Comparison of ENCODE assay signal across 30 mouse cellular contexts in the genomic region with DNA sequence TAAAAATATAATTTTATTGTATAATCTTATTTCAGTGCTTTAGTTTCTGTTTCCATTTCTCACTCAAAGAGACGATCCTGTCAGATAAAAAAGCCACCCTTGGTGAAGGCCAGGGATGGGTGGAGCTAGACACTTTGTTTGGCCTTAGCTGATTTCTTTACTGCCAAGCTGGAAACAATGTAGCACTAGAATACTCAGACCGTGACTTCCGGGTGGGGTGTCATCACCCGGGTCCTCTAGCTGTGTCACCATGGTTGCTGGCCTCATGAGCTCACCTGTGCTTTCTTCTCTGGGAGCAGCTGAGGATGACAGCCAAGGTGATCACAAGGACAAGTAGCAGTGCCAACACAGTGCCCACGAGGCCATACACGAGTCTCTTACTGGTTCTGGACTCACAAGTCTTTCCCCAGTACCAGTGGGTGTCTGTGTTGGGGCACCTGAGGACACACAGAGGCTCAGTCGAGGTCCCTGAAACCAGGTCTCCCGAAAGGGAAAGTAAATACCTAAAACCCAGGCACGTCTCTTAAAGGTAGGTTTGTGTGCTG. TPM values are rescaled to one million over a fixed set of nuclear protein-coding genes. Genes with fewer than 3 reads are reported as not detected.
DNase-seq lines count a peak whose midpoint lies in the region; ATAC-seq lines count a peak whose summit lies in the region.
"Had no signal": no experiment of that assay in that cellular context is flagged by ENCODE, and none has a peak within 500 bp of the region (broad histone marks: within the 10 kb centered on the region; RNA-seq: fewer than 3 reads in every experiment).

No protein-coding gene starts in this region.

- ATAC-seq in kidney, embryonic 15.5 days (replicated peaks; ENCODE audit: low FRiP score), result no peak
- ATAC-seq in megakaryocyte progenitor cell, adult 5-6 weeks (replicated peaks; ENCODE audit: poor library complexity), result peak; percentile 44
- no peak for ATAC-seq in midbrain, embryonic 16.5 days

- intact Hi-C loops in left cerebral cortex, postnatal 36 days (cut with DNase I), result no loop called here

- H3K4me1 ChIP-seq in kidney, embryonic 15.5 days, result peaks cover 16% of the 10 kb centered on the region
- H3K4me1 ChIP-seq in midbrain, embryonic 16.5 days (ENCODE audit: control insufficient read depth, insufficient read depth, low read length), result no peaks in the 10 kb centered on the region
- H3K4me1 ChIP-seq: forebrain, embryonic 10.5 days; heart, embryonic 10.5 days; hindbrain, embryonic 15.5 days; liver, embryonic 13.5 days; megakaryocyte, embryonic 14.5 days had no signal

- no peaks in the 10 kb centered on the region for H3K36me3 ChIP-seq in kidney, embryonic 15.5 days
- H3K36me3 ChIP-seq in midbrain, embryonic 16.5 days (ENCODE audit: control insufficient read depth, insufficient read depth, low read length), result no peaks in the 10 kb centered on the region
- H3K36me3 ChIP-seq: forebrain, embryonic 10.5 days; G1E; heart, embryonic 10.5 days; hindbrain, embryonic 15.5 days; liver, embryonic 13.5 days had no signal

- H3K27ac ChIP-seq in kidney, embryonic 15.5 days, result peak overlapping the region; percentile 23; the same call in 1 of the 2 replicates
- H3K27ac ChIP-seq in midbrain, embryonic 16.5 days (ENCODE audit: low read length), result no peak overlapping the region
- H3K27ac ChIP-seq: forebrain, embryonic 10.5 days; heart, embryonic 10.5 days; hindbrain, embryonic 15.5 days; liver, embryonic 13.5 days had no signal

- H3K4me2 ChIP-seq in kidney, embryonic 15.5 days, result no peak overlapping the region
- H3K4me2 ChIP-seq in midbrain, embryonic 16.5 days (ENCODE audit: low read length), result no peak overlapping the region
- H3K4me2 ChIP-seq: hindbrain, embryonic 15.5 days; liver, embryonic 13.5 days had no signal

- H3K9ac ChIP-seq in kidney, embryonic 15.5 days, result no peak overlapping the region
- no peak overlapping the region for H3K9ac ChIP-seq in midbrain, embryonic 16.5 days (ENCODE audit: low read depth, low read length)
- H3K9ac ChIP-seq: hindbrain, embryonic 15.5 days; liver, embryonic 13.5 days had no signal

- no peak overlapping the region for H3K4me3 ChIP-seq in kidney, embryonic 15.5 days (replicated peaks)
- no peak overlapping the region for H3K4me3 ChIP-seq in midbrain, embryonic 16.5 days (ENCODE audit: low read depth, low read length)
- H3K4me3 ChIP-seq: forebrain, embryonic 10.5 days; heart, embryonic 10.5 days; hindbrain, embryonic 15.5 days; liver, embryonic 13.5 days; megakaryocyte, embryonic 14.5 days had no signal

- H3K9me3 ChIP-seq in kidney, embryonic 15.5 days (replicated peaks), result no peaks in the 10 kb centered on the region
- H3K9me3 ChIP-seq in midbrain, embryonic 16.5 days (replicated peaks; ENCODE audit: control insufficient read depth, low read length, poor library complexity, severe bottlenecking), result no peaks in the 10 kb centered on the region
- H3K9me3 ChIP-seq: forebrain, embryonic 10.5 days; G1E; heart, embryonic 10.5 days; hindbrain, embryonic 15.5 days; liver, embryonic 13.5 days; megakaryocyte, embryonic 14.5 days had no signal

- WGBS in kidney, embryonic 15.5 days, result 72% methylated on average over 9 of the region's 9 CpGs
- 84% methylated on average over 9 of the region's 9 CpGs for WGBS in midbrain, embryonic 16.5 days

- DNase-seq in heart, adult 11 months, result peak; percentile 71
- no peak for DNase-seq in heart, postnatal 4 days
- peak; percentile 19 for DNase-seq in CD4-positive helper T cell, adult 2 months (ENCODE audit: low read depth, low spot score)
- DNase-seq in left cerebral cortex, postnatal 36 days (ENCODE audit: low spot score in 2 of 2), result no peak
- DNase-seq in gastrocnemius, adult 18-20 months (ENCODE audit: low spot score), result no peak
- DNase-seq: adrenal gland, adult 8-10 months; cerebellum, adult 11-12 months; cerebellum, postnatal 14 days; gastrocnemius, postnatal 36 days; liver, embryonic 13.5 days; lung, adult 2 months; lung, postnatal 14 days; right cerebral cortex, postnatal 25 days had no signal

- H3K27me3 ChIP-seq in kidney, embryonic 15.5 days, result peaks cover 24% of the 10 kb centered on the region
- H3K27me3 ChIP-seq in midbrain, embryonic 16.5 days (ENCODE audit: control insufficient read depth, insufficient read depth, low read depth, low read length), result no peaks in the 10 kb centered on the region
- H3K27me3 ChIP-seq: hindbrain, embryonic 15.5 days had no signal

RNA-seq across cellular contexts. Expression of gene Muc3, which starts 21.8 kb away (rescaled TPM):
- total RNA-seq in heart, postnatal 4 days (2021), result not detected
- 0.09 TPM in 1 of 2 replicates, not detected in the other for polyA plus RNA-seq in kidney, embryonic 15.5 days (2015; fragmentation: Nextera tagmentation; extraction: Ambion mirVana)
- total RNA-seq in megakaryocyte progenitor cell, adult 5-6 weeks (2015), result not detected in 2 replicates
- not detected in 2 replicates for total RNA-seq in megakaryocyte progenitor cell, adult 5-6 weeks (2017)
- not detected in 2 replicates for polyA plus RNA-seq in midbrain, embryonic 16.5 days (2015; fragmentation: Nextera tagmentation; extraction: Ambion mirVana)
- not detected for total RNA-seq in left cerebral cortex, postnatal 36 days (2021)
- not detected for total RNA-seq in gastrocnemius, adult 18-20 months (2021)
- total RNA-seq: adrenal gland, adult 8-10 months; CH12.LX; G1E; gastrocnemius, postnatal 36 days; left cerebral cortex, adult 18-20 months; left cerebral cortex, postnatal 25 days; neutrophil, adult 5-6 weeks had no signal
- polyA plus RNA-seq: embryonic facial prominence, embryonic 11.5 days; forebrain, embryonic 10.5 days; G1E; heart, embryonic 10.5 days; hindbrain, embryonic 15.5 days; limb, embryonic 14.5 days; liver, embryonic 13.5 days; lung, adult 2 months; spleen, adult 2 months; urinary bladder, adult 2 months had no signal

RNA-seq across cellular contexts. Expression of gene Muc3a, which starts 41.3 kb away (rescaled TPM):
- total RNA-seq in heart, postnatal 4 days (2021), result under 1 TPM; 0.32 to 0.33 TPM
- 0.33 and 0.34 TPM in 2 replicates for polyA plus RNA-seq in kidney, embryonic 15.5 days (2015; fragmentation: Nextera tagmentation; extraction: Ambion mirVana)
- total RNA-seq in megakaryocyte progenitor cell, adult 5-6 weeks (2015), result 0.69 TPM in 1 of 2 replicates, not detected in the other
- total RNA-seq in megakaryocyte progenitor cell, adult 5-6 weeks (2017), result not detected in 2 replicates
- 0.44 and 0.50 TPM in 2 replicates for polyA plus RNA-seq in midbrain, embryonic 16.5 days (2015; fragmentation: Nextera tagmentation; extraction: Ambion mirVana)
- 1 to 10 TPM; 2.3 to 6.9 TPM for total RNA-seq in left cerebral cortex, postnatal 36 days (2021)
- total RNA-seq in gastrocnemius, adult 18-20 months (2021), result under 1 TPM; 0.11 to 0.12 TPM
- total RNA-seq: CH12.LX; hematopoietic stem cell, adult 5-6 weeks had no signal
- polyA plus RNA-seq: embryonic facial prominence, embryonic 11.5 days; forebrain, embryonic 10.5 days; G1E had no signal

RNA-seq across cellular contexts. Expression of gene Trim56, which starts 54.9 kb away (rescaled TPM):
- 10 to 100 TPM; 15.7 to 15.9 TPM for total RNA-seq in heart, postnatal 4 days (2021)
- polyA plus RNA-seq in kidney, embryonic 15.5 days (2015; fragmentation: Nextera tagmentation; extraction: Ambion mirVana), result 7.9 and 9.0 TPM in 2 replicates
- total RNA-seq in megakaryocyte progenitor cell, adult 5-6 weeks (2015), result 8.1 and 8.7 TPM in 2 replicates
- total RNA-seq in megakaryocyte progenitor cell, adult 5-6 weeks (2017), result 24.7 and 25.6 TPM in 2 replicates
- 1.8 and 2.5 TPM in 2 replicates for polyA plus RNA-seq in midbrain, embryonic 16.5 days (2015; fragmentation: Nextera tagmentation; extraction: Ambion mirVana)
- total RNA-seq in left cerebral cortex, postnatal 36 days (2021), result 1 to 10 TPM; 4.3 to 5.2 TPM
- total RNA-seq in gastrocnemius, adult 18-20 months (2021), result 1 to 10 TPM; 7.4 to 8.0 TPM

Comparison
In these comparisons a context has a peak if more than half of its experiments do, and no peak if none do; other contexts are left out.
1. DNase-seq: peak in heart, adult 11 months (single experiment) and CD4-positive helper T cell, adult 2 months (single experiment); none in heart, postnatal 4 days (single experiment), left cerebral cortex, postnatal 36 days (0 of 2) and gastrocnemius, adult 18-20 months (single experiment).